Mouse (Mus musculus) heart, embryonic 16.5 days (tissue): Measurements from ENCODE around the gene Epb41. TPM values are rescaled to one million over a fixed set of nuclear protein-coding genes. Genes with fewer than 3 reads are reported as not detected.

Source experiments
- ATAC-seq: fragments of 200-750 bp; cut with Nextera tagmentation; replicated peaks from 2 replicates; pipeline ENCODE4 v1.8.0; 2017; ENCODE audit warnings: moderate number of reproducible peaks; ENCODE audit not compliant: insufficient read depth, low FRiP score; ENCODE audit errors: extremely low read depth
- H3K27ac ChIP-seq: fragments of 300-500 bp; sonication (generic); 2 replicates; pipeline ENCODE4 v1.5.1; 2014; ENCODE audit warnings: mild to moderate bottlenecking, low read length, control low read depth, moderate library complexity
- H3K27me3 ChIP-seq: fragments of 300-500 bp; sonication (generic); 2 replicates; pipeline ENCODE4 v1.6.1; 2014; ENCODE audit warnings: low read length, mixed read lengths; ENCODE audit not compliant: control insufficient read depth, insufficient read depth
- H3K36me3 ChIP-seq: fragments of 300-500 bp; sonication (generic); 2 replicates; pipeline ENCODE4 v1.6.1; 2014; ENCODE audit not compliant: control insufficient read depth, insufficient read depth
- H3K4me1 ChIP-seq: fragments of 300-500 bp; sonication (generic); 2 replicates; pipeline ENCODE4 v1.6.1; 2014; ENCODE audit warnings: low read length, mixed read lengths; ENCODE audit not compliant: control insufficient read depth, insufficient read depth
- H3K4me2 ChIP-seq: fragments of 300-500 bp; sonication (generic); 2 replicates; pipeline ENCODE4 v1.6.1; 2014; ENCODE audit warnings: low read depth, mild to moderate bottlenecking, control low read depth, low read length
- H3K4me3 ChIP-seq: fragments of 300-500 bp; sonication (generic); 2 replicates; pipeline ENCODE4 v1.5.1; 2014; ENCODE audit warnings: mild to moderate bottlenecking, control low read depth, low read length
- H3K9ac ChIP-seq: fragments of 300-500 bp; sonication (generic); 2 replicates; pipeline ENCODE4 v1.6.1; 2014; ENCODE audit warnings: low read length, control low read depth
- H3K9me3 ChIP-seq: fragments of 300-500 bp; sonication (generic); replicated peaks from 2 replicates; pipeline ENCODE4 v1.6.1; 2016; ENCODE audit warnings: low read length; ENCODE audit not compliant: control insufficient read depth
- WGBS: fragments of 180-500 bp; shearing (Covaris S2); extraction: QIAGEN DNeasy Blood & Tissue Kit; methylation state at CpG from one replicate; pipeline ENCODE4 v1.1.7; 2014; 5-methylcytosine and 5-hydroxymethylcytosine counted together
- polyA plus RNA-seq: library from polyadenylated mRNA; unstranded; fragments of >200 nt; fragmentation: Nextera tagmentation; extraction: Ambion mirVana; gene quantifications from 2 replicates; pipeline ENCODE4 v1.2.1, GENCODE M21; 2015

Gene Epb41
- 67.4 and 68.6 TPM in 2 replicates for polyA plus RNA-seq

GRCm38 (mm10) chr4:132074933-132075769 lies at the start of gene Epb41:
Gene Epb41 (minus strand): TSS chr4:132075321.
- no peaks in the 10 kb centered on the region for H3K27me3 ChIP-seq
- WGBS: 2% methylated on average over 47 of the region's 47 CpGs
- peaks cover 34% of the 10 kb centered on the region for H3K4me1 ChIP-seq
- ATAC-seq: peak; percentile 94
- H3K9me3 ChIP-seq: no peaks in the 10 kb centered on the region
- peak within 1 kb of the TSS; percentile 89 for H3K4me3 ChIP-seq
- peak within 1 kb of the TSS; percentile 92 for H3K4me2 ChIP-seq
- H3K27ac ChIP-seq: peak within 1 kb of the TSS; percentile 86
- peak within 1 kb of the TSS; percentile 92 for H3K9ac ChIP-seq
- H3K36me3 ChIP-seq: no peaks in the 10 kb centered on the region

GRCm38 (mm10) chr4:132123166-132123565 lies 48.0 kb upstream of the Epb41 start:
- no peaks in the 10 kb centered on the region for H3K9me3 ChIP-seq
- H3K4me3 ChIP-seq: no peak overlapping the region
- no peak overlapping the region for H3K27ac ChIP-seq
- H3K36me3 ChIP-seq: no peaks in the 10 kb centered on the region
- no peak overlapping the region for H3K4me2 ChIP-seq
- peaks cover 13% of the 10 kb centered on the region for H3K4me1 ChIP-seq
- 74% methylated on average over 1 of the region's 1 CpGs for WGBS
- ATAC-seq: no peak
- no peaks in the 10 kb centered on the region for H3K27me3 ChIP-seq
- no peak overlapping the region for H3K9ac ChIP-seq

- H3K27ac ChIP-seq: no peak overlapping the region
- H3K9ac ChIP-seq: no peak overlapping the region
- H3K4me2 ChIP-seq: no peak overlapping the region
- H3K4me3 ChIP-seq: no peak overlapping the region
- peaks cover 10% of the 10 kb centered on the region for H3K4me1 ChIP-seq
- 80% methylated on average over 5 of the region's 5 CpGs for WGBS
- no peaks in the 10 kb centered on the region for H3K9me3 ChIP-seq
- no peaks in the 10 kb centered on the region for H3K36me3 ChIP-seq
- ATAC-seq: no peak
- H3K27me3 ChIP-seq: no peaks in the 10 kb centered on the region
These were observed 46.6 kb upstream of the Epb41 start for GRCm38 (mm10) chr4:132121674-132122073.

- H3K27me3 ChIP-seq: no peaks in the 10 kb centered on the region
- no peak for ATAC-seq
- no peaks in the 10 kb centered on the region for H3K36me3 ChIP-seq
- WGBS: 60% methylated on average over 9 of the region's 9 CpGs
- H3K4me2 ChIP-seq: no peak overlapping the region
- H3K4me1 ChIP-seq: no peaks in the 10 kb centered on the region
- no peak overlapping the region for H3K4me3 ChIP-seq
- no peaks in the 10 kb centered on the region for H3K9me3 ChIP-seq
- no peak overlapping the region for H3K9ac ChIP-seq
- H3K27ac ChIP-seq: no peak overlapping the region
These were observed 44.4 kb upstream of the Epb41 start for GRCm38 (mm10) chr4:132119566-132119965.

GRCm38 (mm10) chr4:132116315-132116714 lies 41.2 kb upstream of the Epb41 start:
- no peaks in the 10 kb centered on the region for H3K4me1 ChIP-seq
- peaks cover 12% of the 10 kb centered on the region; the same call in 1 of the 2 replicates for H3K27me3 ChIP-seq
- 81% methylated on average over 4 of the region's 4 CpGs for WGBS
- H3K9me3 ChIP-seq: no peaks in the 10 kb centered on the region
- no peak overlapping the region for H3K27ac ChIP-seq
- no peak overlapping the region for H3K9ac ChIP-seq
- no peak overlapping the region for H3K4me3 ChIP-seq
- no peak for ATAC-seq
- H3K36me3 ChIP-seq: no peaks in the 10 kb centered on the region
- no peak overlapping the region for H3K4me2 ChIP-seq

GRCm38 (mm10) chr4:132113411-132114095 lies 38.4 kb upstream of the Epb41 start:
- no peak for ATAC-seq
- peak overlapping the region; percentile 22 for H3K4me3 ChIP-seq
- no peaks in the 10 kb centered on the region for H3K9me3 ChIP-seq
- no peak overlapping the region for H3K27ac ChIP-seq
- no peak overlapping the region; the same call in 1 of the 2 replicates for H3K9ac ChIP-seq
- H3K27me3 ChIP-seq: peaks cover 12% of the 10 kb centered on the region; the same call in 1 of the 2 replicates
- no peaks in the 10 kb centered on the region for H3K36me3 ChIP-seq
- H3K4me2 ChIP-seq: peak overlapping the region; percentile 53
- 28% methylated on average over 53 of the region's 53 CpGs for WGBS
- H3K4me1 ChIP-seq: no peaks in the 10 kb centered on the region

GRCm38 (mm10) chr4:132111227-132111626 lies 36.1 kb upstream of the Epb41 start:
- ATAC-seq: no peak
- Histone ChIP-seq H3K4me3 (no peak overlapping the region), H3K9me3 (no peaks in the 10 kb centered on the region; the same call in 1 of the 2 replicates), H3K36me3 (no peaks in the 10 kb centered on the region), H3K4me2 (no peak overlapping the region), H3K9ac (no peak overlapping the region), H3K4me1 (no peaks in the 10 kb centered on the region), H3K27me3 (peaks cover 12% of the 10 kb centered on the region; the same call in 1 of the 2 replicates), H3K27ac (no peak overlapping the region)
- WGBS: 68% methylated on average over 4 of the region's 4 CpGs

GRCm38 (mm10) chr4:132108221-132108620 lies 33.1 kb upstream of the Epb41 start:
- WGBS: 88% methylated on average over 7 of the region's 7 CpGs
- ATAC-seq: no peak
- H3K9ac ChIP-seq: no peak overlapping the region
- H3K4me3 ChIP-seq: no peak overlapping the region
- no peaks in the 10 kb centered on the region for H3K36me3 ChIP-seq
- H3K27ac ChIP-seq: no peak overlapping the region
- H3K9me3 ChIP-seq: no peaks in the 10 kb centered on the region; the same call in 1 of the 2 replicates
- no peak overlapping the region for H3K4me2 ChIP-seq
- no peaks in the 10 kb centered on the region for H3K4me1 ChIP-seq
- H3K27me3 ChIP-seq: peaks cover 10% of the 10 kb centered on the region; the same call in 1 of the 2 replicates

GRCm38 (mm10) chr4:132101152-132101551 lies 26.0 kb upstream of the Epb41 start:
- Histone ChIP-seq H3K36me3 (no peaks in the 10 kb centered on the region), H3K4me1 (peaks cover 5% of the 10 kb centered on the region; the same call in 1 of the 2 replicates), H3K27ac (no peak overlapping the region), H3K9ac (no peak overlapping the region), H3K4me3 (no peak overlapping the region), H3K27me3 (no peaks in the 10 kb centered on the region), H3K9me3 (no peaks in the 10 kb centered on the region), H3K4me2 (no peak overlapping the region)
- WGBS: 46% methylated on average over 3 of the region's 3 CpGs
- ATAC-seq: no peak
